Mouse (Mus musculus): ENCODE measurements at regions not wholly inside any gene's neighbourhood (a gene's known extent, or its start where the extent isn't known, plus 50 kb on each side); places are given as distances from the start of the nearest gene placed in this dataset.

DNA sequence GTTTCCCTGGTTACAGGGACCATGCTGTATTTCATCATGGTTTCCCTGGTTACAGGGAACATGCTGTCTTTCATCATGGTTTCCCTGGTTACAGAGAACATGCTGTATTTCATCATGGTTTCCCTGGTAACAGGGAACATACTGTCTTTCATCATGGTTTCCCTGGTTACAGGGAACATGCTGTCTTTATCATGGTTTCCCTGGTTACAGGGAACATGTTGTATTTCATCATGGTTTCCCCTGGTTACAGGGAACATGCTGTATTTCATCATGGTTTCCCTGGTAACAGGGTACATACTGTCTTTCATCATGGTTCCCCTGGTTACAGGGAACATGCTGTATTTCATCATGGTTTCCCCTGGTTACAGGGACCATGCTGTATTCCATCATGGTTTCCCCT lies 1579.5 kb downstream of the 4930444P10Rik start:
- DNase-seq (ENCODE audit: low read depth, low spot score) = peak; percentile 34

DNA sequence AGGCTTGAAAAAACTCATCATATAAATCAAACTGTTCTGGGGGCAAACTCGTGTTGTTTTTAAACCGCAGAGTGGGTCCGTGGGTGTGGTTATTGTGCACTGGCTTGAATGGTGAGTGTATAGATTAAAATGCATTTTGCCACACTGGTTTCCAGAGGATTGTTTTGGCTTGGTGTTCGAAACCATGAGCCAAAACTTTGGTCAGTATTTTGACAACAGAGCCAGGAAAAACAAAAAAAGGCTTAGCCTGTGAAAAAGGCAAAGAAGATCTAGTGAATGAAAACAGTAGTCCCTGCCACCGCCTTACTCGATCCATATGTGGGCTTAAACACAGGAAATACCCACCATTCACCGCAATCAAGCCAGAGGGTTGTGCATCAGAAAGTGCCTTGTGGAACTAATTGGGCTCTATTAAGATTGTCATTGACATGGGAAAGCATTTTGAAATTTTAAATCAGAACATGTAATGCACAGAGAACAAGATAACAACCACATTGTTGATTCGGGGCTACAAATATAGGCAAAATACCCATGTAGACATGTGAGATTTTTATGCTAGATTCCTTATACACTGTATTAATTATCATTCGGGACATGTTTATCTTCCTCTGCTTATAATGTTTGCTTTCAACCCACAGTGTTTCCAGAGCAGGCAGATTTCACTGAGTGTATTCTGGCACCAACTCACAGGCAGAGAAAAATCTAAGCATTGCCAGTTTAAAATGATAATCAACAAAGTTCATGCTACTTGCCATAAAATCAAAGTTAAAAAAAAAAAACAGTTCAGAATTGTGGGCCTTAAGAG lies 1580.4 kb downstream of the 4930444P10Rik start:
- no peak for DNase-seq (ENCODE audit: low read depth, low spot score)

- no peak for DNase-seq (ENCODE audit: low read depth, low spot score)
Observed at GRCm38 (mm10) chr1:14506831-14507690, 1586.1 kb downstream of the 4930444P10Rik start.

DNA sequence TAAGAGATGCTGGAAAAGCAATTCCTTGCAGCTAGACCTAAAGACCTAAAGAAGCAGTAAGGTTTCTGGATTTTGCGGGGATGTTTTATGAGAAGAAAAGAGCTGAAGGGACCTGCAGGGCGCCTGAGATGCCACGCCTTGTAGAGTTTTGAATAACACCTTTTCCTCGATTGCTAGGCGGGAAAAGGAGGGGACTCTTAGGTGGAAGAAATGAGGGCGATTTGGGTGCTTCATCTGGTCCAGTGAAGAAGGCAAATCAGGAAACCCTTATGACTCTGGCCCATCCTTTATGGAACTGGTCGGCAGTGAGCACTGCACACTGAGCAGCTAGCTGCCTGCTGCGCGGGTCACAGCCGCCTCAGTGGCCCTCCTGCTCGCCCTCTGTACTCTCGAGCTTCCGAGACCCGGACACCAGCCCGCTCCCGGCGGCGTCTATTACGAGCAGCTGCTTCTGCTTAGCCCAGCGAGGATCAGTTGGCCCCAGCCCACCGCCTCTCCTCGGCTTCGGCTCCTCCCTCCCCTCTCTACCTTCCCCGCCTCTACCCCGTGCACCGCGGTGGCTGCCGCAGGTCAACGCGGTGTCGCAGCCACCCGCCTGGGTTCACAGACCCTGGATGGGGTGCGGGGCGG lies 1586.8 kb downstream of the 4930444P10Rik start:
- DNase-seq (ENCODE audit: low read depth, low spot score) = peak; percentile 49

GRCm38 (mm10) chr1:14505741-14506140 lies 1587.4 kb downstream of the 4930444P10Rik start:
- DNase-seq (ENCODE audit: low read depth, low spot score) = no peak

- DNase-seq (ENCODE audit: low read depth, low spot score) = no peak
Observed at GRCm38 (mm10) chr1:14504767-14505343, 1588.3 kb downstream of the 4930444P10Rik start.

GRCm38 (mm10) chr1:14503881-14504742 lies 1589.0 kb downstream of the 4930444P10Rik start:
- DNase-seq (ENCODE audit: low read depth, low spot score) = no peak

DNA sequence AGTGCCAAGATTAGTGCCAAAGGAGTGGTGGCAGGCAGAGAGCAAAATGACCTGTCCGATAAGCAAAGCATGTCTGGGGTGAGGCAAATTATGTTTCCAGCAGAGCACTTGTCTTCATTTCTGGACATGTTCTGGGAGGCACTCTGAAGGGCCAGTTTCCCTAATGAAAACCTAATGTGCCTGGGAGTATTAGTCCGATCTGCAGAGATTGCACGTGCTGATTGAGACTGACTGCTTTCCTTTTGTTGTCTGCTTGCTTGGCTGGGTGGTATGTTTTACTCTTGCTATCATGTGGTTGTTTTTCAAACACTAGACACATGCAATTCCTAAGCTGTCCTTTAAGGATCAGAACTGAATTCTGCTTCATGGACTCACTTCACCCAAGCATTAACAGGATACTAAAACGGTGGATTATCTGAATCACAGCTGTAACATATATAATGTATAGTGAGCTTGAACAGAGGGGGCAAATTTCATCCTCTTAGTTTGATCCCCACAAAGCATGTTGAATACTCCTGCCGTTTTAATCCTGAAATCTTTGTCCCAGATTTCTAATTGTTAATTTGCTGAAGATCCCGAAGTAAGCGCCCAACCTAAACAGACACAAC lies 1589.8 kb downstream of the 4930444P10Rik start:
- no peak for DNase-seq (ENCODE audit: low read depth, low spot score)

DNA sequence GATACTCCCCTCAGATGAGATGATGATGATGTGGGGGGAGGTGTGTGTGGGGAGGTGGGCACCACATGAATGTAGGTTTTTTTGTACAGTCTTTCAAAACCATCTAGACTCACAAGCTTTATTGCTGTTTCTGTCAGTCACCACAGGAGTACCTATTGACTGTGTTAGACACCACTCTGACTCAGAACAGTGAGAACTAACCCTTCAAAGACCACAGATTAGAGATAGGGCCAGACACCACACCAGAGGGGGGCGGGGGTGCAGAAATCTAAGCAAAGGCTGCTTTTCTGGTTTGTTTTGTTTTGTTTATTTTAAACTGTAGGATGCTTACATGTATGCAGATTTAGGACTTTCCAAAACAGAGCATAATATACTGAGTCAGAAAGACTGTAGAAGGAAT lies 1594.0 kb downstream of the 4930444P10Rik start:
- DNase-seq (ENCODE audit: low read depth, low spot score) = no peak

DNA sequence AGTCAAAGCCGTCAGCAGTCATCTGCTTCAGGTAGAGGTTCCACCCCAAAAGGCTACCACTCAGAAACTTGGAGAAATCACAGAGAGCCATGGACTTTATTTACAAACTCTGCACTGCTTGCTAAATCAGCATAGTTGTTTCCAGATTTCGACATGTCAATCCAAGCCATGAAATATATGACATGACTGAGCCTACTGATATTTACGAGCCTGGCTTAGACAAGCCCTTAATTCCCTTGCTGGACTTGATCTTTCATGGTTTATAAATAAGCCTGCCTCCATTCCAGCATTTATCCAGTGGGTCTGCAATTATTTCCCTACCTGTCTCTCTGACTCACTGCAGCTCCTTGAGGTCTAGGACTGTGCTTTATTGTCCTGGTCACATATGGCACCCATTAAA lies 1603.1 kb downstream of the 4930444P10Rik start:
- no peak for DNase-seq (ENCODE audit: low read depth, low spot score)

DNA sequence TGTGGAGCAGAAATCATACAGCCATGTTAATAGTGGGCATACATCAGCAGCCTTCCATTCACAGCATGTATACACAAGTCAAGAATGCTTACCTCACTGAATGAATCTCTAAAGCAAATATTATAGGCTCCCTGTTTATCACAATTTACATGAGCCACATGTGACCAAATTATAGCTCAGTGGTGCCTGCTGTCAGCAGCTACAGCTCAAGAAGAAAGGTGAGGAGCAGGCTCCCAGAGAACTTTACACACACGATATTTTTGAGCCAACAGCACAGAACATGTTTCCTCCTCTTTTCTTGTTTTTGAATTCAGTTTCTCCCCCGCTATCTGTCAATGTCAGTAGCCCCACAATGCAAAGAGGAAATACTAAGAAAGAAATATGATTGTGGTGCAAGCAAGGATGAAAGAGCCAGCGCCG lies 1605.4 kb downstream of the 4930444P10Rik start:
- DNase-seq (ENCODE audit: low read depth, low spot score) = no peak

GRCm38 (mm10) chr1:14485746-14486145 lies 1607.4 kb downstream of the 4930444P10Rik start:
- no peak for DNase-seq (ENCODE audit: low read depth, low spot score)

GRCm38 (mm10) chr1:14484121-14484916 lies 1608.8 kb downstream of the 4930444P10Rik start:
- no peak for DNase-seq (ENCODE audit: low read depth, low spot score)

GRCm38 (mm10) chr1:14472294-14472693 lies 1620.8 kb downstream of the 4930444P10Rik start:
- no peak for DNase-seq (ENCODE audit: low read depth, low spot score)

DNA sequence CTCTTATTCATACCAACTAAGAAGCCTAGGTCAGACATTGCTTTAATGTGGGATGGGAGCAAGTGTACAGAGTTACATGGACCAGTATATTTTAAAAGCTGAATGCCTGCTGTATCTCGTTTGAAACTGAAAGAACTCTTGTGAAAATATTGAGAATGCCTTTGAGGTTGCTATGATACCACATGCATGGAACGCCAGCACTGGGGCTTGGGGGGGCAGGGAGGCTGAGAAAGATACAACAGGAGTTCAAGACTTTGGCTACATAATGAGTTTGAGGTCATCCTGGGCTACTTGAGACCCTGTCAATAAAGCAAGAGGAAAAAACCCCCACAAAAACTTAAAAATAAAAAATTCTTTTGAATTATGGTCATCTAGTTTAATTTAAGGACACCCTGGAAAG lies 1621.6 kb downstream of the 4930444P10Rik start:
- no peak for DNase-seq (ENCODE audit: low read depth, low spot score)

DNA sequence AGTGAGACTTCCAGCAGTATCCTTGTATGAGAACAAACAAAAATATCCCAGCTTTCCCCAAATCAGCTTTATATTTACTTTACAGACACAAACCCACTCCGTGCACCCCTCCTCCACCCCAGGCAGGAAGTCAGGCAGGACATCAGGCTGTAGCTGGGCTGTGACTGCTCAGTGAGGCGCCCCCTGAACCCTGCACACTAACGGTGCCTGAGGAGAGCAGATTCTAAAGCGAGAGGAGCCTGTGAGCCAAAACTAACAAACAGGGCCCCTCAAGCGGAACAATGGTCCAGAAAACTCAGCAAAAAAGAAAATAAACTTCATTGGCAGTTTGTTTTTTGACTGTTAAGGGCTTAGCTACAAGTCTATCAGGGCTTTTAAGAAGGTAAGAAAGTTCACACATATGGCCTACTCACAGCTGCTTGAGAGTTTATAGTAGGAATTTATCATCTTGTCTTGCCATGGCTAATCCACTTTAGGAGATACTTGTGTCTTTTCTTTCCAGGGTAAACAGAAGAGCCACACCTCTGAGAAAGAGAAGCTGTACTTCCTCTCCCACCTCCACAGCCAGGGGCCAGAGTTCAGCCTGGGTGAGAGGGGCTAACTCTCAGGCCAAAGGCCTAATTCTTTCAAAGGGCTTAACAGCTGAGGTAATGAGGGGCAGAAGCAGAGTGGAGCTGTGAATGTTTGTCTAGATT lies 1628.2 kb downstream of the 4930444P10Rik start:
- no peak for DNase-seq (ENCODE audit: low read depth, low spot score)

GRCm38 (mm10) chr1:14462496-14462895 lies 1630.6 kb downstream of the 4930444P10Rik start:
- peak; percentile 35 for DNase-seq (ENCODE audit: low read depth, low spot score)

- DNase-seq (ENCODE audit: low read depth, low spot score) = no peak
Observed at GRCm38 (mm10) chr1:14460811-14461210, 1632.3 kb downstream of the 4930444P10Rik start.

DNA sequence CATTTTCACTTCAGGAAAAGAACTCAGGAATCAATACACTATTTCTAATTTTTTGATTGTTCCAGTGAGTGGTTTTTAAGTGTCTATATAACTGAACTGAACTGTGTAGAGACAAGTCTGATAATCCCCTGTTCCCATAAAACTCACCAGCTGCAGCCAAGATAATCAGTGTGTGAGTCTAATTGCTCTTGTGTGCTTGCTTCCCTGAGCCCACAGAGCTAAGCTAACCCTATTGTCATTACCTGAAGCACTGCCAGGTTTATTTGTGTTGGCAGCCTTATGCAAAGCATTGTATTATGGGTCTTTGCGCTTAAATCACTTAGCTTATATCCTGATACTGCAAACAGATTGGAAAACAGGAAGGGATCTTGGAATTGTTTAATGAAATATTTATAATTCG lies 1663.8 kb downstream of the 4930444P10Rik start:
- DNase-seq (ENCODE audit: low read depth, low spot score) = no peak

All from R1 (cell line).